Mouse (Mus musculus) small intestine, adult 2 months (tissue): ENCODE data around the gene Robo2.

Experiments
- CTCF ChIP-seq: fragments of 200-500 bp; IDR thresholded peaks from 2 replicates; pipeline ENCODE4 v1.5.1; 2012; ENCODE audit warnings: low read depth, mild to moderate bottlenecking, control low read depth, inconsistent platforms, low read length, moderate library complexity, mixed read lengths; ENCODE audit not compliant: insufficient replicate concordance, insufficient read length; ENCODE audit errors: extremely low read depth
- POLR2A ChIP-seq: fragments of 200-500 bp; IDR thresholded peaks from 2 replicates; pipeline ENCODE4 v1.6.1; 2012; ENCODE audit warnings: low read depth, mild to moderate bottlenecking, control low read depth, inconsistent platforms, low read length, moderate library complexity

DNA sequence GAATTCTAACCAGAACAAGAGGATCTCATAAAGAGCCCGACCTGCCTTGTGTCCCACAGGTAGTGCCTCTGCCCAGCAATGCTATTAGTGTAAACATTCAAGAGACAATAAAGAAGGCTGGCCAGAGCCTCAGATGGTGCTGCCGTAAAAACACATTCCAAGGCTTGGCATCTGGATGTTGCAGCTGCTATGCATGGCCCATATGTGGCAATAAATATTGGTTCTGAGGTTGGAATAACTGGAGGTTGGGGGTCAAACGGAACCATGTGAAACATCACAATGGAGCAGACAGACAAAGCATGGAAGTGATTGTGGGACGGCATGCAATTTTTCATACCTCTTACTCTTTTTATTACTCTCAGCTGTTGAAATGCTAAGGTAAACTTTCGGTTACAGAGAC lies 189.1 kb downstream of the Robo2 start:
- no peak for TF ChIP-seq POLR2A
- no peak for TF ChIP-seq CTCF
